Mouse (Mus musculus) regulatory T cell (primary cell): ENCODE results near the gene Cavin2.

Experiments
- in situ Hi-C: fragments of 300-600 bp; cut with MboI, MseI; formaldehyde crosslinking; loops from one replicate; pipeline ENCODE4 v1.15.1; 2025; ENCODE audit warnings: high pct_unique_total_duplicates

Cavin2 gene

DNA sequence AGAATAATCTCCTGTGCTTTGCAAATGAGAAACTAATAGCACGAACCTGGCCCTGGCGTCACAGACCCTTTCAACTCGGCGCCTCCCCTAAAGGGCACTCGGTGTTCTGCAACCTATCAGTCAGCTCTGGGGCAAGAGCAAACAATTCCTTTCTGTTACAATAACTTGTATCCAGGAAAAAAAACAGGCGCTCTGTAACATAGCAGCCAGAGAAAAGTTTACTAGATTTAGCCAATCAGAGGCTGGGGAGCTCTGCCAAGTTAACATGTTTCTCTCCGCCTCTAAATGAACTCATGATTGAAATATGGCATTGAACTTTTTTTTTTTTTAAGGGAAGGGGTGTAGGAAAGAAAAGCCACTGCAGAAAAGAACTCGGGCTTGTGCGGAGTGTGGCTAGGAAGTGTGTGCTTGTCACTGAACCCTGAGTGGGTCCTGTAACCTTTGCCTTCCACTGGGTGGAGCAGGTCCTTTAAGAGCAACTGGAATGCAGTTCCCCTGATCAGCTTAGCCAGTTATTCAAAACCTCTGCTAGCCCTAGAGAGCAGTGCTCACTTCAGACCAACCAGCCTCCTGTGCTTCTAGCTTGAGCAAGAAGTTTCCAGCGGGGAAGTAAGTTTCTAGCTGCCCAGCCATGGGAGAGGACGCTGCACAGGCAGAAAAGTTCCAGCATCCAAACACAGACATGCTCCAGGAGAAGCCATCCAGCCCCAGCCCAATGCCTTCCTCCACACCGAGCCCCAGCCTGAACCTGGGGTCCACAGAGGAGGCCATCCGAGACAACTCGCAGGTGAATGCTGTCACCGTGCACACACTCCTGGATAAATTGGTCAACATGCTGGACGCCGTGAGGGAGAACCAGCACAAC lies at the start of gene Cavin2:
Cavin2 (plus strand) TSS at position 372 of the 865 bp plus-strand sequence.
- in situ Hi-C loops: no loop called here

DNA sequence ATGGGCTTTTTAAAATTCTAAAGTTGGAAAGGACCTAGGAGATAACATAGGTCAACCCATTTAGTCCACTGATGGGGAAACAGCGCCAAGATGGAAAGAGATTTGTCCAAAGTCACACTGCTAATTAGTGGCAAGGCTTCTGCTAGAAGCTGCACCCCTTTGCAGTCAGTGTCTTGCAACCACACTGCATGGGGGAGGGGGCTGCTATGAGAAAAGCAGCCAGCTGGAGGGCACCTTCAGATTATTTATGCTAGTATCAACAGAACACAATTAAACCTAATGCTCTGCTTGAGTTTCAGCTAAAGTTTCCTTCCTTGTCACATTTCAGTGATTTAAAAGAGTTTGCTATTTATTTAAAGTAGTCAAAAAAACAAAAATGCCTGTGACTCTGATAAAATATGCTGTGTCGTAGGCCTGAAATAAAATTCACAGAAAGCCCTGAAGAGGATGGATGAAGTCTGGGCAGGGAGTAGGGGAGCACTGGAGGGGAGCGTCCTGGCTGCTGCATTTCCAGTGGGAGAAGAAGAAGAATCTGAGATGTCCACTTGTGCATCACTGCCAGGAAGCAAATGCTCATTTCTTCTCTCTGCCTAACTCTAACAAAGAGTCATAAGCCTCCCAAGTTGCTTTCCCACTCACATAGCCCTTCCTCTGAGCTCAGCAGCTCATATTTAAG lies 47.5 kb upstream of the Cavin2 start:
- in situ Hi-C loops: loop anchor here (10.0 kb wide), 1 partner anchor 977 kb away; no protein-coding TSS in a partner anchor

DNA sequence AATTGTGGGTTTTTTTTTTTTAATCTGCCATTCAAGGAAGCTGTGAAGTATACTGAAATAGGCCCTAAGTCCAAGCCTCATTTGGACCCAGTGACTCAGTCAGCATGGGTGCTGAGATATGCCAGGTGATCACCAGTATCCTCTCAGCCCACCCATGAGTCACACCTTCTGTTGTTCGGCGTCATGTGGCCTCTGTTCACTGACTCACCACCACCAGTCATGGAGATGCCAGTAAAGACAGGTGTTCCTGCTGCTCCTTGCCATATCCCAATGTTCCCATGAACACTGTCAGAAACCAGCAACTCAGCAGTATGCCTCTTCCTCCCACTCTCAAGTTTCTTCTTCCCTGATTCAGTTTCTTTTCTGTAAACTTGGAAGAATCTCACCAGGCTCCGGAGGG lies 45.6 kb upstream of the Cavin2 start:
- in situ Hi-C loops: loop anchor here (10.0 kb wide), 1 partner anchor 978 kb away; no protein-coding TSS in a partner anchor

DNA sequence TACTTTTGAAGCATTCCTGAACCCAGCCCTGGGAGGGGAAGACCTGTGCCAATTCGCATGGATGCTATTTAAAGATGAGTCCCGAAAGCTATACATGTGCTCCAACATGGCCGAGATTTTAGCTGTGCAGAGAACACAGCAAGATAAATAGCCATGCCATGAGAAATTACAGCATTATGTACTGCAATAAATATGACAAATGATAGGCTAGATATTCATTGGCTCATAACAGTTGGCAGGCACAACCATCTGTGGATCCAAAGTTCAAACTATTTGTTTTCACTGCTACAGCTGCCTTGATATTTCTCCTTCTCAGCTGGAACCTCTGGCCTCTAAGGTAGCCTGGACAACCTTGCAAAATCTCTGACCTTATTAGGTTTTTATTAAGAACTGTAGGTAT lies 45.1 kb upstream of the Cavin2 start:
- in situ Hi-C loops: loop anchor here (10.0 kb wide), 1 partner anchor 979 kb away; no protein-coding TSS in a partner anchor

DNA sequence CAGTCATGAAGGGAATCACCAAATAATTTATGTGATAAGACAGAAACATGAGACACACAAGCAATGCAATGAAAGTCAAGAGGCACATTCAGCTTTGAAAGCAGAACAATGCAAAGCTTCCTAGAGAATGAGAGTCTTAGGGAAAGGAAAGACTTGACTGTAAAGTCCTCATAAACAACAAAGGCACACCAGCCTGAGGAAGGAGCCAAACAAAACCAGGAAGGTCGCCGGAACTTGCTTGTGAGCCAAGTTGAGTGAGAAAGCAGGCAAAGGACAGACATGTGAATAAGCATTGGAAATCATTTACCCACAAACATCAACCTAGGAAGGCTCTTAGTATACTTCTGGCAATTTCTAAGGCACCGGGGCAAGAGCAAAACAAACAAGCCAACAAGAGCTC lies 43.5 kb upstream of the Cavin2 start:
- in situ Hi-C loops: loop anchor here (10.0 kb wide), 1 partner anchor 981 kb away; no protein-coding TSS in a partner anchor

DNA sequence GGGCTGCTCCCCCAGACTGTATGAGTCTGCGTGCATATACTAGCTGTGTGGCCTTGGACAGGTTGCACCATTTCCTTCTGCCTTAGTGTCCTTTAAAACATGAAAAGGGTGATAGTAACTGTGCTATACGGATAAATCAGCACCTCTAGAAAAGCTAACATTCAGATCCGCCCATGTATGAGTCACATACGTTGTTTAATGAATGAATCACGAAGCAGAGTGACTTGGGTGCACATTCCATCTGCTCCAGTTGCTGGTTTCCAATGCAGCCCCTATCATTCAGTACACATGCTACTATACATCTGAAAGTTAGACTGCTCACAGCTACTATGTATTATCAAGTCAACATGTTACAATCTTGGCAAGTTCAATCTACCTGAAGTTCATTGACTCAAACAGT lies 38.6 kb upstream of the Cavin2 start:
- in situ Hi-C loops: no loop called here

DNA sequence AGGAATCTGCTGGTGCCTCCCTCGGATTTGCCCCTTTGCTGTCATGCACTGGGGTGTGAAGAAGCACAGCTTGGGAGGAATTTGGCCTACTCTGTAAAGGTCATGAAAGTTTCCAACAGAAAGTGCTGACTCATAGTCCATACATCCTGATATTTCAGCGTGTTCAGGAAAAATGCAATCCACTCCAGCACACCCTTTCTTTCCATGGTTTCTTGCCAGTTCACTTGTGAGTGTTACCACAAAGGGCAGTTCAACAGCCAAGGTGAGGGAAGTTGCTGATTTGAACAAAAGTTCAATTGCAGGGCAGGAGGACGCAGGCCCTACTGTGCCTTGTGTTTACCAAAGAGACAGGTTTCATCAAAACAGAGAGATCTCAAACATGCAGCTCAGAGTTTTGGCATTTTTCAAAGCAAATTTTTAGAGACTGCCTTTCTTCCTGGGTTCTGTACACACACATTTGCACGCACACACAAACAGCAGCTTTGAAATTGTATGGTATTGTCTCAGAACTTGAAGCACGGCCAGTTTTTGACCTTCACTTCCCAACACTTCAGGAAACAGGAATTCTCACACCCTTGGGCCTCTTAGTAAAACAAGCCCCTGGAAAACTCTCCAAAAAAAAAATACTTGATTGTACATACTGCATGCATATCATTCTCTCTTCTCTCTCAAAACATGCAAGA lies 23.7 kb upstream of the Cavin2 start:
- in situ Hi-C loops: no loop called here

DNA sequence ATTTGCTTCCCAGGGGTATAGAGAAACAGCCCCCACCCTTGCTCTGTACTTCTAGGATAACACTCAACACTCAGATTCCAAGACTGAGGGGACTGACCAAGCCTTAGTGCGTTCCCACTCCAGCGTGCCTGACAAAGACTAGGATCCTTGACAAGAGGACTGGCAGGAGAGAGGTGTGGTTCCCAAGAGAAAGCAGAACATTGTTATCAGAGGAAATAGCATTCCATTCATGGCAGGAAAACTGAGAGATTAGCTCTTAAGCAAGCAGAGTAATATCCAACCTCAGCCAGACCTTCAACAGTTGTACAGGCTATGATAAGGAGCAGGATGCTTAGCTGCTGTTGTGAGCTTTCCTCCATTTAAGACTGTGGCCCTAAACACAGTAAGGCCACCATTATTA lies 23.0 kb upstream of the Cavin2 start:
- in situ Hi-C loops: no loop called here

DNA sequence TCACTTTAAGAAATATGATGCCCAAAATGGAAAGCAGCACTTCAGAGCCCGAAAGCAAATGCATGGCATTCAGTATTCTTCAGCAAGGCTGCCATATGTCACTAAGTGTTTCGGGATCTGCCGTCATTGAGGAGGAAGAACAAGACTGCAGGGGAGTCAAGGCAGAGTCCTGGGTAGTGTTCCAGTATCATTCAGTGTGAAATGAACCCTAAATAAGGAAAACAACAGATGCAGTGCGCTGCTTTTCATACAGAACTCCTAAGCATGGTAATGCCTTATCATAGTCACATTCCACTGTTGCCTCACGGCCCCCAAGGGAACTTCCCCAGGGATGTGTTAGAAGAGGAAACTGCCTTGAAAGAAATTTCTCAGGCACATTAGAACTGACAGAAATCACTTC lies 21.8 kb upstream of the Cavin2 start:
- in situ Hi-C loops: no loop called here

DNA sequence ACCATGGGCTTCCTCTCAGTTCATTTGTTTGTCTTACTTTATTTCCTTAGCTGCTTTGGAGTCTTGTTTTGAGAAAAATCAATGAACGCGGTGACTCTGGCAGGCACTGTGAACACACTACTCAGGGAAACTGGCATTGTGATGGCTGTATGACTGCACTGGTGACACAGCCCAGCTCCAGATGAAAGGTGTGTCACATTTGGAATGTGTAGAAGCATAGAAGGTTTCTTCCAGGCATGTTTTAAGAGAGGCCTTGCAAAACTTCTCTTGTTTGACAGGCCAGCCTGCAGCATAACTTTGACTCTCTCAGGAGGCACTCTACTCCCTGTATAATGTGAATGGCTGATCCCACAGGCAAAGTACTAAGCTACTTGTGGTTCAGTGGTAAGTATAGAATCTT lies 20.7 kb upstream of the Cavin2 start:
- in situ Hi-C loops: no loop called here

DNA sequence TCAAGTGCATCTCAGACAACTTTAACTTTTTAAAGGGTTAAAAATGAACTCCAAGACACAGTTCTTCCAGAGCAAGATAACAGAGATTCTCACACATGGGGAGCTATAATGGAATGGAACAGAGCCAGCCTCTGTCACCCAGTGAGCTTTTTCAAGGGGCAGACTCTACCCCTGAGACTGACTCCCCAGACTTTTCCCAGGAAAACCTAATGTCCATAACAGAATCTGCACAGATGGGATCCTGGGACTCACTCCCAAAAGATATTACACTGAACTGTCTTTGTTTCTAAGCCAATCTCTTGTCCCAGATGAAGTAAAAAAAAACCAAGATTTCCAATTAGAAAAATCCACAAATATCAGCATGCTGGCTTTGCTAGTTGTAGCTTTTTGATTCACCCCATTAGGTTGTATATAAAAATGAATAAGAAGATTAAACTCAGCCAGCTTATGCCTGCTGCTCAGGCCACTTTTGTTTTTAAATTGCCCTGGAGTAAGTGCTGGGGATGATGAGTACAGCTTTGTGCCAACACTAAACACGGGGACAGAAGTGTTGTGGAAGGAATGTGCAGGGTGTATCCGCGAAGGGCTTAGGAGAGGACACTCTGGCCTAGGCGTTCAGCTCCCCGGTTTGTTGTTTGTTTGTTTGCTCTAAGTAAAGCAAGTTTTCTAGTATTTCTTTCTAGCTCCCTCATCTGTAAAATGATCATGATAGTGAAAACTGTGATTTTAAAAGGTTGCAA lies 18.6 kb upstream of the Cavin2 start:
- in situ Hi-C loops: no loop called here

DNA sequence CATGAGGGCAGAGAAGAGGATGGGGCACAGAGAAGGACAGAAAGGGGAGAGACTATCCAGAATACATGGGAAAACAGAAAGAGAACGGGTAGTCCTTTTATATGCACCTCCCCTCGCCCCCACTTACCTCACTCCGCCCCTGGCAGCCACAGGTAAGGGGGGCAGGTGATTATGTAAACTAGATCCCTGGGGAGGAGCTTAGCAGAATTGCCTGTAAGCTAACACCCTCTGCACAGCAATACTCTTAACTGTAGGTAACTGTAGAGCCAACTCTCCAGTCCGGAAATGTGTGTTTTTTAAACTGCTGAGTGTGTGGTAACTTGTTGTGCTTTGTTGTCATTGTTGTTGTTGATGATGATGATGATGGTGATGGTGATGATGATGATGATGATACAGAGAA lies 17.1 kb upstream of the Cavin2 start:
- in situ Hi-C loops: no loop called here

DNA sequence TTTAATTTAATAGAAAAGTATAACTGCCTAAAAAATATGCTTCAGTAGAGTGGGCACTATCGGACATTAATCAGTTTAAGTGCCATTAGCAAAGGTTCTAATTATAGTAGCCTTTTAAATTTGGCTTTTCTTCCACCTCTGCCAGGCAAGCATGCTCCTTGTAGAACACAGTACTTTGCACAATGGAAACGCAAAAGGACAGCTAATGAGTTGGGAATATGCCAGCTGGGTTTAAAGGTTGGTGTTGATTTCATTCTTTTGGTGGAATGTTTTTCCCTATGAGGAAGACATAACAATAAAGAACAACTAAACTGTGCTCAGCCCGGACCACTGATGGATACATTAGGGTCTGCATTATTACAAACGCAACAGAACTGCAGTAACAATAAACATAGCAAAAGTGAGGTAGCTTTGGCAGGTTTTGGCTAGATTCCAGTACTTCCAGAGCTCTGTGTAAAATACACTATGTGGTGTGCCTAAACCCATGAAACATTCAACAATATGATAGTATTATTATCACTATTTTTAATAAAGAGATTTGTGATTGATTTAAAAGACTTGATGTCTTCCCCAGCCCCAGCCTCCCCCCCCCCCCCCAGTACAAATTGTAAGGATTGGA lies 16.2 kb upstream of the Cavin2 start:
- in situ Hi-C loops: no loop called here

DNA sequence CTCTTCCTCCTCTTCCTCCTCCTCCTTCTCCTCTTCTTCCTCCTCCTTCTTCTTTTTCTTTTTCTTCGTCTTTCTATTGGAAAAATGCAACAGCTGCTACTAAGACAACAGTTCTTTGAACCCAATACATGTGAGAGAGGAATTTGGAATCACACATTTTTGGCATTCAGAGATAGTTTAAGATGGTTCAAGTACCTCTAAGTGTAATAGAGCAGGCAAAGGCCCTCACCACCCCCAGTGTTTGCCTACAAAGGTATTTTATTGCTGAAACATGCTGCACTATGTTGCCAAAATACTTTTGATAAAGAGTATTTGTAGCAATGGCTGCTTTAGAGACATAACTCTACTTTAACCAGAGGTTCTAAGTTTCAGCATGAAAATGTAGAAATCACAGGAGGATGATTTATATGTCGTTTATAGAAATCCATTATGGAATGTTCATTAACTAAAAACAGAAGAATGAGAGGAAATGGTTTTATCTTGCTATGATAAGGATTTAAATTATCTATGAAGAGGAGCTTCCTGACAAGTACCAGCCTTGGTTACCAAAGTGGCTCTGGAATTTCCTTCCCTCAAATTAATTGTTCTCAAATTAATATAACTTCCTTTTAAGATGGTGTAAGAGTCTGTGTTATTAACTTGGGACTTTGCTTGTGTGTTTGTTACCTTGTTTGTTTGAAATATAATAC lies 10.9 kb upstream of the Cavin2 start:
- in situ Hi-C loops: no loop called here

DNA sequence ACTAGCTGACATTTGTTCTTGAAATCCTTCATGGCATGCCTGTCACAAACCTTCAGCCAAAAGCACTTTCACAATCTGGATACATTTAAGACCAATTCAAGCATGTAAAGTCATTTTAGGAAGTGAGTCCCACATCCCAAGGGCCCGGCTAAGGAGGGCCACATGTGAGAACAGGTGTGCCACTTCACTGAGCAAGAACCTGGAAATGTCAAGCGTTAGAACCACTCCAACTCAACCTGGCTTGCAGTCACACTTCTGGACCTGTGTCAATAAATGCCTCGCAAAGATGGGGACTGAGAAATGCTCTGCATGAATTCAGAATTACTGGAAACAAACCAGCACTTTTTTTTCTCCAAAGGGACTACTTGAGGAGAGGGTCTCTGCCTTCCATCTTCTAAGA lies 725 bp upstream of the Cavin2 start:
- in situ Hi-C loops: no loop called here

DNA sequence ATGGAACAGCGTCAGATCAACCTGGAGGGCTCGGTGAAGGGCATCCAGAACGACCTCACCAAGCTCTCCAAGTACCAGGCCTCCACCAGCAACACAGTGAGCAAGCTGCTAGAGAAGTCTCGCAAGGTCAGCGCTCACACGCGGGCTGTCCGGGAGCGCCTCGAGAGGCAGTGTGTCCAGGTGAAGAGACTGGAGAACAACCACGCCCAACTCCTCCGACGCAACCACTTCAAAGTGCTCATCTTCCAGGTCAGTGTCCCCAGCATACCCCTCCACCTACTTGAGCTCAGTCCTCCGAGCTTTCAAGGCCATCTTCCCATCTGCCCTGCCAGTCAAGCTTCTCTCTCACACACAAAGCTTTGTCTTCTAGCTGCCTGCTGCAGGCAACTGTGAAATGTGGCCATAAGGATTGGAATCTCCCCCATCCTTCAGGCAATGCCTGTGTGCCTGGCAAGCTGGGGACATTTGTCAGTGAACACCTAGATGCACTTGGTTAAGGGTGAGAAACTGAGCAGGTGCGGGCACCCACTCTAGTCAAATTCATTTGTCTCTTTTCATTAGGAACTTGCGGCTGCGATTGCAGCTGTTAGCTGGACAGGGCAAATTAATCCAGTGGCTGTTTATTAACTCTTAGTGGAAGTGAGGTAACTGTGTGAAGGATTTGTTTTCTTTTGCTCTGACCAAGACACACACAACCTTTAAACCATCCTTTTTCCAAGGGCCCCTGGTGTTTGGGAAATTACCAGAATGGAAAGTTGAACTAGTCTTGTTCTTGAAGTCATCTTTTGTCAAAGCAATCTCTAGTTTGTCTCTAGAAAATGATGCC lies 907 bp downstream of the Cavin2 start:
- in situ Hi-C loops: no loop called here

DNA sequence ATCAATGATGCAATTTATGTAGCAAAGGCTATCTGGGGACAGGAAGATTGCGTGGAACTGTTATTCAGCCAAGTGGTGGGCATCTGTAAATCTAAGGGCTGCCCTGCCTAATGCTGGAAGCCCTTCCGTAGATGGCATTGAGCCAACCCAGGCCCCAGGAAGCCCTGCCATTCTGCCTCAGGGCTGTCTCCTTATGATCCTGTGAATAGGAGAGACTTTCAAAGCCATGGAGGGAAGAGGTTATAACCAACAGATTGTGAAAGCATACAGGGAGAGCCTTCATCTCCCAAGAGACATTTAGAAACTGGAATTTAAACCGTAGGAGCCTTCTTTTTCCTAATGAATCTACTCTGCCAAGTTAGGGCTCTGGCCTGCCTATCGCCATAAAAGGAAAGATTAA lies 1.7 kb downstream of the Cavin2 start:
- in situ Hi-C loops: no loop called here

DNA sequence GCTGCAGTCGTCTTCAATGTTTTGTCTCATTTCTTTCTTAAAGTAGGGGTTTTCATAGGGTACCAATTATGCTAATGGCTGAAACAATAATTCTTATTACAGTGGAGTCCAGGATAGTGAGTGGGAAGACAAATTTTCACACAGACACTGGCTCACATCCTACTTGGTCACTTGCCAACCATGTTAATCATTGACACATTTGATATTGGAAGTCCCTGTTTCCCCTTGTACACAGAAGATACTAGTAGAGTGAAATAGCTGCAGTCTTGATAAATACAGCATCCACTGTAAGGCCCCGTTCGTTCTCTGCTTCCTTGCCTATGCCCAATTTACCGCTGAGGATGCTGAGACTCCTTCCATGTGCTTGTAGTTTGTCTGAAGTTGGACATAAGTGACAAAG lies 3.4 kb downstream of the Cavin2 start:
- in situ Hi-C loops: no loop called here

DNA sequence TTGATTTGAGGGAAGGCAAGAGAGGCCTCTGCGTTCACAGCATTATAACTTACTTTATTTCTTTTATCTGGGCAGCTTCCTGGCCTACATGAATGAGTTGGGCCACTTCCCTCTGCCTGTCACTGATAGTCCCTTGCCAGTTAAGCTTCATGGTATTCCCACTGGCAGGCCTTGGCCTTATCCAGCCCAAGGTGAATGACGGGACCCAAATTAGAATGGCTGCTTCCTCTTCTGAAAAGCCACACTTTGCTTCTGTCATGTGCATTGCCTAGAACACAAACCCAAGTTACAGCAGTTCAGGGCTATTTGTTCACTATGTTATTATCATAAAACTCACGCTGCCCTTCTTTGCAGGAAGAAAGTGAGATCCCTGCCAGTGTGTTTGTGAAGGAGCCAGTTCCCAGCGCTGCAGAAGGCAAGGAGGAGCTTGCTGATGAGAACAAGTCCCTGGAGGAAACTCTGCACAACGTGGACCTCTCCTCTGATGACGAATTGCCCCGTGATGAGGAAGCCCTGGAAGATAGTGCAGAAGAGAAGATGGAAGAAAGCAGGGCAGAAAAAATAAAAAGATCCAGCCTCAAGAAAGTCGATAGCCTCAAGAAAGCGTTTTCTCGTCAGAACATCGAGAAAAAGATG lies 11.5 kb downstream of the Cavin2 start:
- in situ Hi-C loops: no loop called here
